Mouse (Mus musculus) intestine, embryonic 16.5 days (tissue): Measurements from ENCODE around the gene Dpagt1. TPM values are rescaled to one million over a fixed set of nuclear protein-coding genes. Genes with fewer than 3 reads are reported as not detected.
"Not testable (repeated sequence)": the region's sequence is repeated elsewhere in the genome, so short reads cannot be mapped to it uniquely, and the experiment has no call there.

Source experiments
- ATAC-seq: fragments of 200-750 bp; cut with Nextera tagmentation; 2 replicates; pipeline ENCODE4 v1.8.0; 2017; ENCODE audit warnings: moderate TSS enrichment, moderate library complexity
- H3K27ac ChIP-seq: fragments of 300-500 bp; sonication (generic); 2 replicates; pipeline ENCODE4 v1.5.1; 2014; ENCODE audit warnings: mild to moderate bottlenecking, low read length
- H3K27me3 ChIP-seq: fragments of 300-500 bp; sonication (generic); replicated peaks from 2 replicates; pipeline ENCODE4 v1.6.1; 2014; ENCODE audit warnings: low read length, control low read depth, mixed read lengths; ENCODE audit not compliant: control insufficient read depth, insufficient read depth
- H3K36me3 ChIP-seq: fragments of 300-500 bp; sonication (generic); 2 replicates; pipeline ENCODE4 v1.6.1; 2014; ENCODE audit warnings: low read length, control low read depth; ENCODE audit not compliant: control insufficient read depth, insufficient read depth
- H3K4me1 ChIP-seq: fragments of 300-500 bp; sonication (generic); 2 replicates; pipeline ENCODE4 v1.6.1; 2014; ENCODE audit warnings: low read length, control low read depth, mixed read lengths; ENCODE audit not compliant: control insufficient read depth, insufficient read depth
- H3K4me2 ChIP-seq: fragments of 300-500 bp; sonication (generic); 2 replicates; pipeline ENCODE4 v1.6.1; 2014; ENCODE audit warnings: low read depth, low read length, control low read depth
- H3K4me3 ChIP-seq: fragments of 300-500 bp; sonication (generic); 2 replicates; pipeline ENCODE4 v1.5.1; 2014; ENCODE audit warnings: mild to moderate bottlenecking, low read length
- H3K9ac ChIP-seq: fragments of 300-500 bp; sonication (generic); 2 replicates; pipeline ENCODE4 v1.6.1; 2014; ENCODE audit warnings: low read depth, low read length
- H3K9me3 ChIP-seq: fragments of 300-500 bp; sonication (generic); 2 replicates; pipeline ENCODE4 v1.6.1; 2016; ENCODE audit warnings: low read length, control low read depth; ENCODE audit not compliant: control insufficient read depth
- WGBS: fragments of 180-500 bp; shearing (Covaris S2); extraction: QIAGEN DNeasy Blood & Tissue Kit; methylation state at CpG from one replicate; pipeline ENCODE4 v1.1.7; 2014; 5-methylcytosine and 5-hydroxymethylcytosine counted together
- polyA plus RNA-seq: library from polyadenylated mRNA; unstranded; fragments of >200 nt; fragmentation: Nextera tagmentation; extraction: Ambion mirVana; gene quantifications from 2 replicates; pipeline ENCODE4 v1.2.1, GENCODE M21; 2015

The Dpagt1 gene
- polyA plus RNA-seq, 1 experiment from 2014 or later, result 42.7 TPM

DNA sequence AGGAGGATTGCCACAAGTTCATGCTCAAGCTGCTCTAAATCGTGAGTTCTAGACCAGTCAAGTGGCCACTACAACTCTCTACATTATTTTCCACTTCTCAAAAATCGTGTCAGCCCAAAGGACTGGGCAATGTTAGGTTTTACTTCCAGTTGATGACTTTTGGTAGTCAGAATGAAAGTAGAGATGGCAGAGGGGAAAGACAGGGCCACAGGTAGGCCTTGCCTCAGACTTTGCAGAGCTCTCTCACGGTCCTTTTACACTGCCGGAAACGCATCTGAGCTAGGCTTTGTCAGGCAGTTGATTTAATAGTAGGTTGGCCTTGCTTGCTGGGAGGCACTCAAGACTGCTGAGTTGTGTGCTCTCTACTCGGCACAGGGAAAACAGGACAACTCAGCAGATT, 1.7 kb upstream of the Dpagt1 start:
- no peak overlapping the region for H3K4me3 ChIP-seq
- H3K9me3 ChIP-seq, result no peaks in the 10 kb centered on the region
- WGBS, result 74% methylated on average over 6 of the region's 6 CpGs
- no peak overlapping the region for H3K27ac ChIP-seq
- no peak overlapping the region for H3K9ac ChIP-seq
- no peaks in the 10 kb centered on the region for H3K36me3 ChIP-seq
- ATAC-seq, result no peak
- H3K4me2 ChIP-seq, result no peak overlapping the region
- peaks cover 13% of the 10 kb centered on the region for H3K4me1 ChIP-seq
- H3K27me3 ChIP-seq, result no peaks in the 10 kb centered on the region

DNA sequence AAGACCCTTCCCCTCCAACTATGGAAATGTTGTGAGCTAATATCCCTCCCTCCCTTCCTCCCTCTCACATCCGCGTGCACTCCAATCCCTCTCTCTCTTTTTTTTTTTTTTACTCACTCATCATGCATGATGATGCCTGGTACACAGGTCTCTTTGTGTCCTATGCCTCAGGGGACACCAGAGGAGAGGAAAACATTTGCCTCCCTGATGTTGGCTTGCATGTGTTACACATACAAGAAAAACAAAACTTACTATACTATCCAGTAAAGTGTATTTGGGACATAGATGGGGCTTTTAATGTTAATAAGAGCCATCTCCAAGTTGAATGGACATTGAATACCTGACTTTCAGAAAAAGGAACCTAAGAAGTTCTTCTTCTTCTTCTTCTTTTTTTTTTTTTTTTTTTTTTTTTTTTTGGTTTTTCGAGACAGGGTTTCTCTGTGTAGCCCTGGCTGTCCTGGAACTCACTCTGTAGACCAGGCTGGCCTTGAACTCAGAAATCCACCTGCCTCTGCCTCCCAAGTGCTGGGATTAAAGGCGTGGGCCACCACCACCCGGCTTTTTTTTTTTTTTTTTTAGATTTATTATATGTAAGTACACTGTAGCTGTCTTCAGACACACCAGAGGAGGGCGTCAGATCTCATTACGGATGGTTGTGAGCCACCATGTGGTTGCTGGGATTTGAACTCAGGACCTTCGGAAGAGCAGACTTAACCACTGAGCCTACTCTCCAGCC, 619 bp upstream of the Dpagt1 start:
- H3K27me3 ChIP-seq, H3K9ac ChIP-seq, H3K9me3 ChIP-seq, H3K36me3 ChIP-seq, ATAC-seq: not testable (repeated sequence)
- peak overlapping the region; percentile 96 for H3K27ac ChIP-seq
- H3K4me2 ChIP-seq, result peak overlapping the region; percentile 81
- H3K4me1 ChIP-seq, result peaks cover 13% of the 10 kb centered on the region
- peak overlapping the region; percentile 81; the same call in 1 of the 2 replicates for H3K4me3 ChIP-seq
- WGBS, result 62% methylated on average over 7 of the region's 8 CpGs

DNA sequence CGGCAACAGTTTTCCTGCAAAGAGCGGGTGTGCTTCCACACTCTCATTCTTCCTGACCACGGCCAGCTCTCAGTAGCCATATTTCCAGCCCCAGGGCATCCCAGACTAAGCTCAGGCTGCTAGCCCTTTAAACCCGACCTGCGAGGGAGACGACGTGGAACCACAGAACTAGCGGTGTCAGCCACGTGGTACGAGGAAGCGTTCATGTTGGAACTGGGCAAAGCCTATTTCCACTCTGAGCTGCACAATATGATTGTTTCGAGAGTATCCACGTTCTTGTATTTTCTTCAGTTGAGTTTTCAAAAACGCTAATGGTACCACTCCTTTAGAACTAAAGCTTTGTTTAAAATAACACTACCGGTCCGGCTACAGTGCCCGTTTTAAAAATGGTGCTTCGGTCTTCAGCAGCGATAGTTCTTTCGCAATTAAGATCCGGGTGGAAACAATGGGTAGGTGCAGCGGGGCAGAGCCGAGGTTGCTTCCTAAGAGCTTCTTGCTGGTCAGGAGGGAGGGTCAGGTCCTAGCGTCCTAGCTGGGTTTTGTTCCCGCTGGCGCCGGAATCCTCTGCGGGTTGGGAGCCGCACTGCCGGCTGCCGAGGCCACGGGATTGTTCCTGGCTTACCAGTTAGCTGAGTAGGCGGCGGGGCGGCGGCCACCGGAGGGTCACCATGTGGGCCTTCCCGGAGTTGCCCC, 698 bp downstream of the Dpagt1 start:
- Histone ChIP-seq H3K9ac (peak overlapping the region; percentile 91), H3K4me1 (peaks cover 10% of the 10 kb centered on the region), H3K4me2 (peak overlapping the region; percentile 81), H3K9me3 (no peaks in the 10 kb centered on the region), H3K36me3 (peaks cover 2% of the 10 kb centered on the region; the same call in 1 of the 2 replicates), H3K4me3 (peak overlapping the region; percentile 81), H3K27ac (peak overlapping the region; percentile 96), H3K27me3 (no peaks in the 10 kb centered on the region)
- peak; percentile 94 for ATAC-seq
- under 1% methylated on average over 38 of the region's 38 CpGs for WGBS

GRCm38 (mm10) chr9:44327064-44327711, 1.4 kb downstream of the Dpagt1 start:
- no peaks in the 10 kb centered on the region for H3K27me3 ChIP-seq
- 1% methylated on average over 22 of the region's 22 CpGs for WGBS
- peak overlapping the region; percentile 81 for H3K4me3 ChIP-seq
- peak; percentile 51 for ATAC-seq
- H3K9me3 ChIP-seq, result no peaks in the 10 kb centered on the region
- H3K4me1 ChIP-seq, result peaks cover 10% of the 10 kb centered on the region
- H3K4me2 ChIP-seq, result peak overlapping the region; percentile 81
- peaks cover 7% of the 10 kb centered on the region; the same call in 1 of the 2 replicates for H3K36me3 ChIP-seq
- H3K27ac ChIP-seq, result peak overlapping the region; percentile 96
- H3K9ac ChIP-seq, result peak overlapping the region; percentile 91

DNA sequence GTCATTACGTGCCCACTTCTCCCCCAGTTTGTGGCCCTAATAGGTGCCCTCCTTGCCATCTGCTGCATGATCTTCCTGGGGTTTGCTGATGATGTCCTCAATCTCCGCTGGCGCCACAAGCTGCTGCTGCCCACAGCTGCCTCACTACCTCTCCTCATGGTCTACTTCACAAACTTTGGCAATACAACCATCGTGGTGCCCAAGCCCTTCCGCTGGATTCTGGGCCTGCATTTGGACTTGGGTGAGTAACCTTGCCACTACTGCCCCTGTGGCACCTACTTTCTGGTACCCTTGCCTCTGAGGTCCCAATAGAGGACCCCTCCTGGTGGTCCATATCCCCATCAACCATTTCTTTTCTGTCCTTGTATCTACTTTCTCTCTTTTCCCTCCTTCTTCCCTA, 2.1 kb downstream of the Dpagt1 start:
- no peaks in the 10 kb centered on the region for H3K27me3 ChIP-seq
- 87% methylated on average over 5 of the region's 5 CpGs for WGBS
- peak overlapping the region; percentile 81 for H3K4me2 ChIP-seq
- no peaks in the 10 kb centered on the region for H3K9me3 ChIP-seq
- ATAC-seq, result no peak
- 0 out of 2 replicates have a peak overlapping the region, but pooled peaks have one; percentile 91 for H3K9ac ChIP-seq
- H3K36me3 ChIP-seq, result peaks cover 13% of the 10 kb centered on the region
- H3K27ac ChIP-seq, result no peak overlapping the region
- H3K4me1 ChIP-seq, result peaks cover 10% of the 10 kb centered on the region
- H3K4me3 ChIP-seq, result peak overlapping the region; percentile 81

GRCm38 (mm10) chr9:44330736-44331135, 4.9 kb downstream of the Dpagt1 start:
- 87% methylated on average over 6 of the region's 6 CpGs for WGBS
- Histone ChIP-seq H3K4me1 (peaks cover 9% of the 10 kb centered on the region), H3K9me3 (no peaks in the 10 kb centered on the region), H3K4me3 (no peak overlapping the region), H3K4me2 (no peak overlapping the region), H3K27me3 (no peaks in the 10 kb centered on the region), H3K27ac (no peak overlapping the region), H3K36me3 (peaks cover 22% of the 10 kb centered on the region), H3K9ac (no peak overlapping the region)
- ATAC-seq, result no peak

DNA sequence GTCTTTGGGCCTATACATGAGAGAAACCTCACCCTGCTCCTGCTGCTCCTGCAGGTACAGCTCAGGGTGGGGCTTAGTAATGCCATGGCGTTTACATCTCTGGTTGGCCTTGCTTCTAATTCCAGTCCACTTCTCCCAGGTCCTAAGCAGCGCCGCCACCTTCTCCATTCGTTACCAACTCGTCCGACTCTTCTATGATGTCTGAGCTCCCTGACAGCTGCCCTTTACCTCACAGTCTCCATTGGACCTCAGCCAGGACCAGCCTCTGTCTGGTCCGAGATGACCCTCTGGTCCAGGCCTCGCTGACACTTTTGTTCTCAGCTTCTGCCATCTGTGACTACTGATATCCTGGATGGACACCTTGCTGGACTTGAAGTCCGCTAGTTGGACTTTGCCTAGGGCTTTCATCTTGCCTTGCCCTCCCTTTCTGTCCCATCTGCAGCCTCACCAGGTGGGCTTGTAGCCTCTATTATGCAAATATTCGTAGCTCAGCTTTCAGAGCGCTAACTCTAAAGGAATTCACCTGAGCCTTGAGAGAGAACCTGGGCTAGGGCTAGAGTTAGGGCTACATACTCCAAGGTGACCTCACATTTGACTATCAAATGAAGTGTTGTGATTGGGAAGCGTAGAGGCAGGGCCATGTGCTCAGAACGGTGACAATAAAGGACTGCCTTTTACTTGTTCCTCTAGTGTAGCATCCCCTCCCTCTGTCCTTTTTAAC, 7.3 kb downstream of the Dpagt1 start:
- Histone ChIP-seq H3K9me3 (no peaks in the 10 kb centered on the region), H3K36me3 (peaks cover 22% of the 10 kb centered on the region), H3K9ac (no peak overlapping the region), H3K4me3 (no peak overlapping the region), H3K4me2 (no peak overlapping the region), H3K27me3 (no peaks in the 10 kb centered on the region), H3K4me1 (peaks cover 15% of the 10 kb centered on the region), H3K27ac (no peak overlapping the region; the same call in 1 of the 2 replicates)
- ATAC-seq, result no peak
- 96% methylated on average over 13 of the region's 13 CpGs for WGBS

- H3K36me3 ChIP-seq, result peaks cover 28% of the 10 kb centered on the region
- no peaks in the 10 kb centered on the region for H3K27me3 ChIP-seq
- peak within 1 kb of the TSS; percentile 92 for H3K9ac ChIP-seq
- under 1% methylated on average over 91 of the region's 91 CpGs for WGBS
- no peaks in the 10 kb centered on the region for H3K9me3 ChIP-seq
- peak within 1 kb of the TSS; percentile 96 for H3K27ac ChIP-seq
- peak within 1 kb of the TSS; percentile 87 for H3K4me3 ChIP-seq
- peak; percentile 95 for ATAC-seq
- H3K4me2 ChIP-seq, result peak within 1 kb of the TSS; percentile 77
- H3K4me1 ChIP-seq, result peaks cover 15% of the 10 kb centered on the region
These were observed 8.8 kb downstream of the Dpagt1 start, which contains the start of gene H2afx for GRCm38 (mm10) chr9:44334396-44335330. Gene H2afx (plus strand): TSS chr9:44334694.
